Mouse (Mus musculus) kidney, embryonic 14.5 days (tissue): ENCODE results near the gene Tmem129. TPM values are rescaled to one million over a fixed set of nuclear protein-coding genes. Genes with fewer than 3 reads are reported as not detected.

Experiments
- ATAC-seq: fragments of 200-750 bp; cut with Nextera tagmentation; 2 replicates; pipeline ENCODE4 v1.8.0; 2017; ENCODE audit warnings: moderate number of reproducible peaks, mild to moderate bottlenecking, moderate TSS enrichment, moderate library complexity; ENCODE audit not compliant: low FRiP score, low TSS enrichment
- H3K27ac ChIP-seq: fragments of 300-500 bp; sonication (generic); 2 replicates; pipeline ENCODE4 v1.5.1; 2014; ENCODE audit warnings: low read depth, mild to moderate bottlenecking, low read length, moderate library complexity, mixed read lengths
- H3K27me3 ChIP-seq: fragments of 300-500 bp; sonication (generic); 2 replicates; pipeline ENCODE4 v1.6.1; 2014; ENCODE audit warnings: mild to moderate bottlenecking, low read length; ENCODE audit not compliant: control insufficient read depth, insufficient read depth
- H3K36me3 ChIP-seq: fragments of 300-500 bp; sonication (generic); 2 replicates; pipeline ENCODE4 v1.6.1; 2014; ENCODE audit warnings: low read length, mixed read lengths; ENCODE audit not compliant: control insufficient read depth, insufficient read depth
- H3K4me1 ChIP-seq: fragments of 300-500 bp; sonication (generic); 2 replicates; pipeline ENCODE4 v1.6.1; 2014; ENCODE audit warnings: low read length, mixed read lengths; ENCODE audit not compliant: control insufficient read depth, insufficient read depth
- H3K4me2 ChIP-seq: fragments of 300-500 bp; sonication (generic); replicated peaks from 2 replicates; pipeline ENCODE4 v1.6.1; 2014; ENCODE audit warnings: low read depth, mild to moderate bottlenecking, low read length
- H3K4me3 ChIP-seq: fragments of 300-500 bp; sonication (generic); 2 replicates; pipeline ENCODE4 v1.5.1; 2014; ENCODE audit warnings: mild to moderate bottlenecking, low read length
- H3K9ac ChIP-seq: fragments of 300-500 bp; sonication (generic); 2 replicates; pipeline ENCODE4 v1.6.1; 2014; ENCODE audit warnings: low read depth, mild to moderate bottlenecking, low read length, moderate library complexity
- H3K9me3 ChIP-seq: fragments of 300-500 bp; sonication (generic); 2 replicates; pipeline ENCODE4 v1.6.1; 2016; ENCODE audit warnings: low read length; ENCODE audit not compliant: control insufficient read depth
- WGBS: fragments of 180-500 bp; shearing (Covaris S2); extraction: QIAGEN DNeasy Blood & Tissue Kit; methylation state at CpG from one replicate; pipeline ENCODE4 v1.1.7; 2014; 5-methylcytosine and 5-hydroxymethylcytosine counted together
- polyA plus RNA-seq: library from polyadenylated mRNA; unstranded; fragments of >200 nt; fragmentation: Nextera tagmentation; extraction: Ambion mirVana; gene quantifications from 2 replicates; pipeline ENCODE4 v1.2.1, GENCODE M21; 2014

The Tmem129 gene
- polyA plus RNA-seq, 1 experiment from 2014 or later: 37.7 TPM

DNA sequence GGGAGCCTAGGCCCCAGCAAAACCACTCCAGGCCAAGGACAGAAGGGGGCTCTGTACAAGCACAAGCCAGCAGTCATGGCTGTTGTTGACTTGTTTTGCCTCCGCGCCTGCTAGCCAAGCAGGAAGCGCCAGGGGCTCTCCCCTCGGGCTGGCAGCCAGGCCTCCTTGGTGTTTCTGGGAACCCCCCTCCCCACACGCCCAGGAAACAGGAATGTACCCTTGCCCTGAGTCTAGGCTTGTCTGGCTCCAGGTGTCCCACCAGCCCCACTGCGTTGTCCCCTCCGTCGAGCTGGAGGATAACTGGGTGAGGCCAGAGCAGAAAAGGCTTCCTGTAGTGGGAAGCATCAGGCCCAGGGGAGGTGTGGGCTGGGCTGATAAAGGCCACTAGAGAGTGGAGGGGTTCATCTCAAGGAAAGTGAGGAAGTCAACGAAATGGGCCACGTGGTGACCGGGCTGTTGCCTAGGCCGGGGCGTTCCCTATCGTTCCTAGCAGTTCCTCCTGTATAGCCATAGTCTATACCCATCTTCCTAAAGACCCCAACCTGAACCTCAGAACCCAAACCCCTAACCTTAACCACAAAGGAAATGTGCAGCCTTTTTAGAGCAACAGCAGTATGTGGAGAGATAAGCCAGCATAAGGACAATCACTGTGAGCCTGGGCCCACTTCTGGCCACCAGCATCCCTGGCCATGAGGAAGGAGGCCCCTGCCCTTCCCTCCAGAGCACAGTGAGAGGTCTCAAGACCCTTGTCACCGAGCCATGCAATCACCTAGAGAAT is 23.6 kb upstream of the Tmem129 start:
- 81% methylated on average over 15 of the region's 15 CpGs for WGBS
- no peak for ATAC-seq
- Histone ChIP-seq H3K36me3 (no peaks in the 10 kb centered on the region), H3K9me3 (no peaks in the 10 kb centered on the region), H3K4me2 (no peak overlapping the region), H3K27ac (no peak overlapping the region), H3K4me3 (no peak overlapping the region), H3K9ac (no peak overlapping the region), H3K4me1 (no peaks in the 10 kb centered on the region), H3K27me3 (no peaks in the 10 kb centered on the region)

DNA sequence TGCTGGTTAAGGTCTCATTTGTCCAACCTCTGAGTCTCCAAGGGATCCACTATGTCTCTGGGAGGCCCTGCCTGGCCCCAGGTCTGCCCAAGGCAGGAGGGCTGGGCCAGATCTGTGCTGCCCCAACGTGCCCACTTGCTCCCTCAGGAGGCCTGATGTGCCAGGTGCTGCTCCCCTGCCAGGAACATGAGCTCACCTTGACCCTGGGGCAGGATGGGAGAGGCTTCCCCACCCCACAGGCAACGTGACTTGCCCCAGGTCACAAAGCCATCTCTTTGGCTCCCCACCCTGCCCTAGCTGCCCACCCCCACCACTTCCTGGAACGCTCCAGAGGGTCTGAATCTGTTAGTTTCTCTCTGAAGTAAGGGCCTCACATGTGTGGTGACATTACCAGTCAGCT is 22.8 kb upstream of the Tmem129 start:
- Histone ChIP-seq H3K9me3 (no peaks in the 10 kb centered on the region), H3K4me3 (no peak overlapping the region), H3K9ac (no peak overlapping the region), H3K4me2 (no peak overlapping the region), H3K27ac (no peak overlapping the region), H3K36me3 (no peaks in the 10 kb centered on the region), H3K4me1 (no peaks in the 10 kb centered on the region), H3K27me3 (no peaks in the 10 kb centered on the region)
- 47% methylated on average over 3 of the region's 3 CpGs for WGBS
- no peak for ATAC-seq

DNA sequence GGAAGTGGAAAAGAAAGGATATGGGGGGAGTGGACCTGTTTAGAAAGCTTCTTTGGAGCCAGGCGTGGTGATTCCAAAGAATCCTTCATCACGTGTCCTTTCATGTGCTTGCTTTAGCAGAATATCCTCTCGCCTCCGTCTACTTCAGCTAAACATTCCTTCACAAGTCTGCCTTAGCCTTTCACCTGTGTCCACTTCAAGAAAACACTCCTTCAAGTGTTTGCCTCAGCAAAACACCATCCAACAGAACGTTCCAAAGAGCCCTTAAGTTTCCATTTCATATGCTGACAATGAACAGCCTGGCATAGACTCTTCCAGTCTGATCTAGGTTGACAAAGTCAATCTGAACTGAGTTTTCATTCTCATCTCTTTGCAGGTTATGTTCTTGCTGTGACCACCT is 20.0 kb upstream of the Tmem129 start:
- no peak overlapping the region for H3K9ac ChIP-seq
- H3K4me3 ChIP-seq: no peak overlapping the region
- H3K36me3 ChIP-seq: peaks cover 4% of the 10 kb centered on the region
- no peaks in the 10 kb centered on the region for H3K4me1 ChIP-seq
- H3K27me3 ChIP-seq: no peaks in the 10 kb centered on the region
- H3K27ac ChIP-seq: no peak overlapping the region
- ATAC-seq: no peak
- 82% methylated on average over 5 of the region's 5 CpGs for WGBS
- H3K4me2 ChIP-seq: no peak overlapping the region
- no peaks in the 10 kb centered on the region for H3K9me3 ChIP-seq

DNA sequence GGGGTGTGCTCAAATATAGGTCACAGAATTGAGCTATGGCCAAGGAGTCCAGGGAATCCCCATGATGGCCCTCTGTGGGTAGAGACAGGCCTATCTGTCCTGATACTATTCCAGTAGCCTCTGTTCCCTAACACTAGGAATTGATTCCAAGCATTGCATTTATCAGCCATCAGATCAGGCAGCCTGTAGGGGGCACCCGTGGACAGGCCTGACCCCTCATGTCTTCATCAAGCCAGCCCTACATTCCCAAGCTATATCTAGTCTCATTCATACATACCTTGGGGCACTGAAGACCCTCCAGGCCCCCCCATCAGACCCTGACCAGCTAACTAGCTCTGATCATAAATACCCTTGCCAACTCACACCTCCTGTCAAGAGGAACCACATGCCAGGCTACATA is 17.7 kb upstream of the Tmem129 start:
- Histone ChIP-seq H3K9me3 (no peaks in the 10 kb centered on the region), H3K4me3 (no peak overlapping the region), H3K27me3 (no peaks in the 10 kb centered on the region), H3K4me1 (no peaks in the 10 kb centered on the region), H3K36me3 (peaks cover 24% of the 10 kb centered on the region), H3K27ac (no peak overlapping the region), H3K9ac (no peak overlapping the region), H3K4me2 (no peak overlapping the region)
- ATAC-seq: peak; percentile 56; the same call in 1 of the 2 replicates
- 0% methylated on average over 1 of the region's 1 CpGs for WGBS

DNA sequence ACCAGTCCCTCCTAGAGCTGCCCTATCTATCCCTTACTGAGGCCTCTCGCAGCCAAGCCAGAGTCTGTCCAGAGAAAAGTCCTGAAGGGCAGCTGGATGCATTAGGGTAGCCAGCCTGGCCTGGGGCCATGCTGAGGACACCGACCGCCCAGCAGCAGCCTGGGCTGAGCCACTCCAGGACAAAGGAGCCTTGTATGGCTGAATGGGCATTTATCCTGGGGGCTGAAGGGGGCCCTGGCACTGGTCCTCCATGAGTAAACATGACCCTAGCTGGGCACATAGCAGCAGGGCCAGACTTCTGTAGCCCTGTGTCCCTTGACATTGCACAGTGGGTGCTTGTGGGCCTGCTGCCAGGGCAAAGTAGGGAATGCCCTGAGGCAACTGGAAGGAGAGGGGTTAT is 16.2 kb upstream of the Tmem129 start:
- Histone ChIP-seq H3K27me3 (no peaks in the 10 kb centered on the region), H3K4me2 (no peak overlapping the region), H3K9ac (0 out of 2 replicates have a peak overlapping the region, but pooled peaks have one; percentile 31), H3K36me3 (peaks cover 39% of the 10 kb centered on the region), H3K27ac (no peak overlapping the region), H3K4me1 (no peaks in the 10 kb centered on the region), H3K4me3 (no peak overlapping the region), H3K9me3 (no peaks in the 10 kb centered on the region)
- no peak for ATAC-seq
- 79% methylated on average over 3 of the region's 3 CpGs for WGBS

DNA sequence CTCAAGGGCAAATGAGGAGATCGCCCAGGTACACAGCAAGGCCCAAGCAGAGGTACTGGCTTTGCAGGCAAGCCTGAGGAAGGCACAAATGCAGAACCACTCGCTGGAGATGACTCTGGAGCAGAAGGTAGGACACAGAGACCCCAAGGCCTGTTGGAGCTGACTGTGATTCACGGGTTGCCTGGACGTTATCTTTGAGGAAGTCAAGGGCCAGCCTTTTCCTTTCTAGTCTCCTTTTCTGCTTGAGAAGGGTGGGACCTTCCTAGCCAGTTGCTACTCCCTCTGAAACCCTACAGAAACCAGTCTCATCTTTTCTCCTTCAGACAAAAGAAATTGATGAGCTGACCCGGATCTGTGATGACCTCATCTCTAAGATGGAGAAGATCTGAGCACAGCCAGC is 13.4 kb upstream of the Tmem129 start:
- ATAC-seq: no peak
- H3K4me1 ChIP-seq: no peaks in the 10 kb centered on the region
- WGBS: 87% methylated on average over 5 of the region's 5 CpGs
- H3K27me3 ChIP-seq: no peaks in the 10 kb centered on the region
- no peak overlapping the region for H3K27ac ChIP-seq
- H3K36me3 ChIP-seq: peaks cover 66% of the 10 kb centered on the region
- no peaks in the 10 kb centered on the region for H3K9me3 ChIP-seq
- H3K4me3 ChIP-seq: no peak overlapping the region
- no peak overlapping the region for H3K9ac ChIP-seq
- no peak overlapping the region for H3K4me2 ChIP-seq

DNA sequence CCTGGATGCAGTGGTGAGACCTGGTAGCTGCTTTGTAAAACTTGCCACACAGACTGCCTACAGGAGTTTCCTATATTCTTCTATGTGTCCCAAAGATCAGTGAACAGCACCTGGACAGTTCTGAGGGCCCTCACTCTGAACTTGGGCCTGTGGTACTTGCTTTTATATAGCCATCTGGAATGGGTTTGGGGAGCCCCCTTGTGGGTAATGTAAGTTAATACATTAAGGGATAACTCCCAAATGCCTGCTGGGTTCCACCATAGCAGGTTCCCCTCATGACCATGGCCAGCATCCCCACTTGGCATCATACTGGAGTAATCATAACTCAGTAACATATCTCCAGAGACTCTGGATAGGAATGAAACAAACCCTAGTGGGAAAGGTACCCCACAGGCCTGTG is 10.0 kb upstream of the Tmem129 start:
- Histone ChIP-seq H3K4me1 (no peaks in the 10 kb centered on the region), H3K4me3 (no peak overlapping the region), H3K9me3 (no peaks in the 10 kb centered on the region), H3K36me3 (peaks cover 85% of the 10 kb centered on the region), H3K9ac (no peak overlapping the region), H3K27ac (no peak overlapping the region), H3K27me3 (no peaks in the 10 kb centered on the region), H3K4me2 (no peak overlapping the region)
- no peak for ATAC-seq

DNA sequence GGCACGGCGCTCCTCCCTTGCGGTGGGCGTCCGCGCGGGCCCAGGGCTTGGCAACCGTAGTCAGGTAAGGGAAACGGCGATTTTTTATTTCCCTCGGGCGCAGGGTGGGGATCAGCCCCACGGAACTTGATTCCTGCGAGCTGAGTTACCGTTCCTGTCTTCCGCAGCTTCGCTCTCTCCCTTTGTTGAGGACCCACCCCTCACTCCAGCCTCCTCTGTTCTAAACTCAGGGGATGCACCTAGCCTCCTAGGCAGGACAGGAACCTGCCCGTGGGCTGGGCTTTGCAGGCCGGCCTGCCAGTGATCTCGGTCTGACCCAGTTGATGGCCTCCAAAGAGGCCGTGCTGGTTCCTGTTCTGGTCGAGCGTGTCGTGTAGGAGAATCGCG is 441 bp upstream of the Tmem129 start:
- H3K4me2 ChIP-seq: peak overlapping the region; percentile 77
- H3K36me3 ChIP-seq: peaks cover 43% of the 10 kb centered on the region
- H3K4me1 ChIP-seq: peaks cover 15% of the 10 kb centered on the region
- peak overlapping the region; percentile 86 for H3K4me3 ChIP-seq
- H3K9me3 ChIP-seq: no peaks in the 10 kb centered on the region
- no peaks in the 10 kb centered on the region for H3K27me3 ChIP-seq
- ATAC-seq: peak; percentile 16
- 0% methylated on average over 26 of the region's 26 CpGs for WGBS
- H3K9ac ChIP-seq: peak overlapping the region; percentile 82
- H3K27ac ChIP-seq: peak overlapping the region; percentile 92

DNA sequence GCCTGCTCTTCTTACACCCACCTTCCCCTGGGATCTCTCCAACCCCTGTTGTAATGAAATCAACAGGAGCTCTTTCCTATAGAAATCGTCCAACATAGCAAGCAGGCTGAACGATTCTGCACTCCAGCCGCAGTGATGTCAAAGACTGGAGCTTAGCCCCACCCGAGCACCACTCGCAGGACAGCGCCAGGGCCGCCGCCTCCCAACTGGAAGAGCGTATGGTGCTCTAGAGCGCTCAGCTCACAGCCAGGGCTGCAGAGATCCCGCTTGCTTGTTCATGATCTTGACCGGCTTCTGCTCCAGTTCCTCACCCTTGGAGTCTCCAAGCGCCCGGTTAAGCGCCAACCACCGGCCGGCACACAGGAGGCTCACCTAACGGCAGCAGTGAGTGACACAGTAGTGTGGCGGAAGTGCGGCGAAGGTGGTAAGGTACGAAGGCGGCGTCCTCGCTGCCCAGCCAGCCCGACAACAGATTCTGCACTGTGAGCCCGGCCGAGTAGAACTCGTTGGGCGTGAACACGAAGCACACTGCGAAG is 897 bp downstream of the Tmem129 start:
- H3K27ac ChIP-seq: peak overlapping the region; percentile 69; the same call in 1 of the 2 replicates
- H3K4me1 ChIP-seq: peaks cover 15% of the 10 kb centered on the region
- under 1% methylated on average over 32 of the region's 32 CpGs for WGBS

More for the DNA sequence above, 897 bp downstream of the Tmem129 start:
- ATAC-seq: peak; percentile 8
- H3K9me3 ChIP-seq: no peaks in the 10 kb centered on the region
- peaks cover 33% of the 10 kb centered on the region for H3K36me3 ChIP-seq
- H3K4me3 ChIP-seq: peak overlapping the region; percentile 86
- H3K27me3 ChIP-seq: no peaks in the 10 kb centered on the region
- peak overlapping the region; percentile 92 for H3K4me2 ChIP-seq
- H3K9ac ChIP-seq: peak overlapping the region; percentile 77
